Mouse (Mus musculus): ENCODE data around the gene Eif4g2. TPM values are rescaled to one million over a fixed set of nuclear protein-coding genes. Genes with fewer than 3 reads are reported as not detected.

Eif4g2 gene
- polyA plus RNA-seq, 1 experiment from 2014 or later, result 913 TPM

- H3K4me1 ChIP-seq (ENCODE audit: control insufficient read depth, insufficient read depth, low read length), result no peaks in the 10 kb centered on the region
- no peaks in the 10 kb centered on the region for H3K36me3 ChIP-seq (ENCODE audit: control insufficient read depth, insufficient read depth, low read length)
- H3K9me3 ChIP-seq (ENCODE audit: control insufficient read depth, low read length), result no peaks in the 10 kb centered on the region
- no peak overlapping the region for H3K4me3 ChIP-seq (ENCODE audit: low read depth, low read length)
- no peak overlapping the region for H3K4me2 ChIP-seq (ENCODE audit: low read depth, low read length)
- ATAC-seq (ENCODE audit: low read depth) (no peak), DNase-seq (ENCODE audit: low spot score) (peak; percentile 26)
- WGBS, result 62% methylated on average over 4 of the region's 4 CpGs
- no peaks in the 10 kb centered on the region for H3K27me3 ChIP-seq (replicated peaks; ENCODE audit: control insufficient read depth, insufficient read depth, low read length)
- H3K27ac ChIP-seq (replicated peaks; ENCODE audit: low read depth, low read length), result no peak overlapping the region
- no peak overlapping the region for H3K9ac ChIP-seq (ENCODE audit: low read depth, low read length)
Observed at GRCm38 (mm10) chr7:111020814-111021213, 62.0 kb downstream of the Eif4g2 start.

Other genes with a start within 250 kb of the Eif4g2 start
- gene Rnf141, start 238.6 kb downstream of the Eif4g2 start, polyA plus RNA-seq (2014; fragmentation: Nextera tagmentation; extraction: Ambion mirVana), result 30.1 and 30.2 TPM in 2 replicates
- 19.5 and 20.1 TPM in 2 replicates for gene Lyve1, start 219.8 kb downstream of the Eif4g2 start, polyA plus RNA-seq (2014; fragmentation: Nextera tagmentation; extraction: Ambion mirVana)
- 1.8 and 3.0 TPM in 2 replicates for gene Mrvi1, start 100.6 kb downstream of the Eif4g2 start, polyA plus RNA-seq (2014; fragmentation: Nextera tagmentation; extraction: Ambion mirVana)
- 59.4 and 62.7 TPM in 2 replicates for gene Ctr9, start 54.1 kb downstream of the Eif4g2 start, polyA plus RNA-seq (2014; fragmentation: Nextera tagmentation; extraction: Ambion mirVana)